Mouse (Mus musculus): ENCODE data around the gene Usf3. TPM values are rescaled to one million over a fixed set of nuclear protein-coding genes. Genes with fewer than 3 reads are reported as not detected.

Gene Usf3
- polyA plus RNA-seq, 1 experiment from 2014 or later = 2.3 TPM

DNA sequence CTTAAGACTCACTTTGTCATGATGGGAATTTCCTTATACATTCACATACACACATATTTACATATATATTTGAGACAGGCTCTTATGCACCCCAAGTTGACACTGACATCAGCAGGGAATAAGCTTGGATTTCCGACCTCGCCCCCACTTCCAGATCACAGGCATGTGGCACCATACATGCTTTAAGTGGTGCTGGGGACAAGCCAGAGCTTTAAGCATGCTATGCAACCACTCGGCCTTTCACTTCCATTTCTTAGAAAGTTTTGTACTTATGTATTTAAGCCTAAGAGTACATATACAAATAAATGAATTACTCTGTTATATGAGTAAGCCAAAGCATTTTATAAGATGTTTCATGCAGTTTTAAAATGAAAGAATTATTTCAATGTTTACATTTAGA, 39.9 kb upstream of the Usf3 start:
- no peak overlapping the region for H3K4me3 ChIP-seq (ENCODE audit: low read depth, low read length)

DNA sequence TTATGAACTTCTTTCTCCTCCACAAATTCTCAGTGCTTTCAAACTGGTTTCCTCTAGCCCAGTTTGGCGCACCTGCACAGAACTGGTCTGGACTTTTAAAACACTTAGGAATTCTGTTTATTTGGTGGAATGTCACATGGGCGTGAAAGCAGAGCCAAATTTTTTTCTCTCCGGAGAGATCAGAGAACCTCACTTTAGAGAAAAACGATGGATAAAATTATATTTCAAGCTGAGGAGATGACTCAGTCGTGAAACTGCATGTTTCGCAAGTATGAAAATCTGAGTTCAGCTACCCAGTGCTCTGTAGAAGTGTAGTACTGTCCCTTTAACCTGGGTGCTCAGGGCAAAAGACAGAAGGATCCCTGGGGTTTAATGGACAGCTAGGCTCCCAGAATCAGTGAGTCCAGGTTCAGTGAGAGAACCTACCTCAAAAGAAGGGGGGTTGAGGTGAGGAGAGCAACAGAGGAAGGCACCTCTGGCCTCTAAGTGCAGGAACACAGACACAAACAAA, 36.5 kb upstream of the Usf3 start:
- ATAC-seq = no peak
- H3K4me2 ChIP-seq (replicated peaks; ENCODE audit: low read depth) = no peak overlapping the region; the same call in 1 of the 2 replicates
- H3K4me1 ChIP-seq (replicated peaks; ENCODE audit: control insufficient read depth, insufficient read depth, low read length) = 0 out of 2 replicates have a peak, but pooled peaks cover 4% of the 10 kb centered on the region
- H3K9ac ChIP-seq (ENCODE audit: low read depth, low read length) = no peak overlapping the region
- H3K9me3 ChIP-seq (ENCODE audit: control insufficient read depth) = no peaks in the 10 kb centered on the region
- no peak for TF ChIP-seq CTCF (IDR thresholded peaks at IDR 0.05; ENCODE audit: low read depth)
- WGBS = 71% methylated on average over 6 of the region's 6 CpGs
- no peaks in the 10 kb centered on the region for H3K27me3 ChIP-seq (replicated peaks; ENCODE audit: control insufficient read depth, insufficient read depth, low read length)
- no peak overlapping the region for H3K4me3 ChIP-seq (ENCODE audit: low read depth, low read length)
- H3K27ac ChIP-seq (ENCODE audit: low read depth, low read length) = no peak overlapping the region
- H3K36me3 ChIP-seq (ENCODE audit: control insufficient read depth, insufficient read depth) = no peaks in the 10 kb centered on the region

More for the DNA sequence above, 39.9 kb upstream of the Usf3 start:
- Histone ChIP-seq H3K4me2 (replicated peaks; ENCODE audit: low read depth) (no peak overlapping the region), H3K9ac (ENCODE audit: low read depth, low read length) (no peak overlapping the region), H3K9me3 (ENCODE audit: control insufficient read depth) (no peaks in the 10 kb centered on the region), H3K27ac (ENCODE audit: low read depth, low read length) (no peak overlapping the region), H3K36me3 (ENCODE audit: control insufficient read depth, insufficient read depth) (no peaks in the 10 kb centered on the region), H3K27me3 (replicated peaks; ENCODE audit: control insufficient read depth, insufficient read depth, low read length) (no peaks in the 10 kb centered on the region), H3K4me1 (replicated peaks; ENCODE audit: control insufficient read depth, insufficient read depth, low read length) (0 out of 2 replicates have a peak, but pooled peaks cover 4% of the 10 kb centered on the region)
- no peak for ATAC-seq
- TF ChIP-seq CTCF (IDR thresholded peaks at IDR 0.05; ENCODE audit: low read depth) = no peak
- 65% methylated on average over 3 of the region's 3 CpGs for WGBS

- Histone ChIP-seq H3K36me3 (ENCODE audit: control insufficient read depth, insufficient read depth) (no peaks in the 10 kb centered on the region), H3K9me3 (ENCODE audit: control insufficient read depth) (no peaks in the 10 kb centered on the region), H3K9ac (ENCODE audit: low read depth, low read length) (peak overlapping the region; percentile 95), H3K4me1 (replicated peaks; ENCODE audit: control insufficient read depth, insufficient read depth, low read length) (0 out of 2 replicates have a peak, but pooled peaks cover 7% of the 10 kb centered on the region), H3K4me3 (ENCODE audit: low read depth, low read length) (peak overlapping the region; percentile 97), H3K27me3 (replicated peaks; ENCODE audit: control insufficient read depth, insufficient read depth, low read length) (no peaks in the 10 kb centered on the region), H3K4me2 (replicated peaks; ENCODE audit: low read depth) (peak overlapping the region; percentile 90), H3K27ac (ENCODE audit: low read depth, low read length) (peak overlapping the region; percentile 99)
- 1% methylated on average over 24 of the region's 24 CpGs for WGBS
- TF ChIP-seq CTCF (IDR thresholded peaks at IDR 0.05; ENCODE audit: low read depth) = no peak
- no peak for ATAC-seq
Measured at GRCm38 (mm10) chr16:44138377-44138978, 34.6 kb upstream of the Usf3 start.

DNA sequence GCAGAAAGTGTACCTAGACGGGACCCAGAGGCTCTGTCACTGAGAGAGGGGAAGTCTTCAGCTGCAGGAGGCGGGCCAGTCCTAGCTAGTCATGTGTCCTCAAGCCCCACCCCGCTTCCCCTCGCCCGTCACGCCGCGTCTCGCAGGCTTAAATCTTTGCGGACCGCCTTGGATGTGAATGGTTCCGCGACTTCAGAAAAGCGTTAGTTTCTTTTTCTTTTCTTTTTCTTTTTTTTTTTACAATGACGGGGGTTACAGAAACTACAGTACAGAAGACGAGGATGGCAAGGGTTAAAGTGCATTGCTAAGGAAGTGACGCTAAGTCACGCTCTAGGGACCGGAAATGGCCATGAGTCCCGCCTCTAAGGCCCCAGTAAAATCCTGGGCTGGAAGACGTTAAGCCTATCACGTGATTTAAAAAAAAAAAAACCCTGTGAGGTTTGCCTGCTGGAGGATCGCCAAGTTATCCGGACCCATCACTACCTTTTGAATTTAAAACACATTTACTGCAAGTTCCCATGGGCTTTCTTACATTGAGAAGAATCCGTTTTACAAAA, 34.0 kb upstream of the Usf3 start:
- Histone ChIP-seq H3K27me3 (replicated peaks; ENCODE audit: control insufficient read depth, insufficient read depth, low read length) (no peaks in the 10 kb centered on the region), H3K9ac (ENCODE audit: low read depth, low read length) (peak overlapping the region; percentile 95), H3K9me3 (ENCODE audit: control insufficient read depth) (no peaks in the 10 kb centered on the region), H3K4me3 (ENCODE audit: low read depth, low read length) (peak overlapping the region; percentile 97), H3K36me3 (ENCODE audit: control insufficient read depth, insufficient read depth) (no peaks in the 10 kb centered on the region), H3K4me2 (replicated peaks; ENCODE audit: low read depth) (peak overlapping the region; percentile 90), H3K27ac (ENCODE audit: low read depth, low read length) (peak overlapping the region; percentile 99), H3K4me1 (replicated peaks; ENCODE audit: control insufficient read depth, insufficient read depth, low read length) (0 out of 2 replicates have a peak, but pooled peaks cover 7% of the 10 kb centered on the region)
- under 1% methylated on average over 25 of the region's 25 CpGs for WGBS
- ATAC-seq = peak; percentile 86
- TF ChIP-seq CTCF (IDR thresholded peaks at IDR 0.05; ENCODE audit: low read depth) = no peak

DNA sequence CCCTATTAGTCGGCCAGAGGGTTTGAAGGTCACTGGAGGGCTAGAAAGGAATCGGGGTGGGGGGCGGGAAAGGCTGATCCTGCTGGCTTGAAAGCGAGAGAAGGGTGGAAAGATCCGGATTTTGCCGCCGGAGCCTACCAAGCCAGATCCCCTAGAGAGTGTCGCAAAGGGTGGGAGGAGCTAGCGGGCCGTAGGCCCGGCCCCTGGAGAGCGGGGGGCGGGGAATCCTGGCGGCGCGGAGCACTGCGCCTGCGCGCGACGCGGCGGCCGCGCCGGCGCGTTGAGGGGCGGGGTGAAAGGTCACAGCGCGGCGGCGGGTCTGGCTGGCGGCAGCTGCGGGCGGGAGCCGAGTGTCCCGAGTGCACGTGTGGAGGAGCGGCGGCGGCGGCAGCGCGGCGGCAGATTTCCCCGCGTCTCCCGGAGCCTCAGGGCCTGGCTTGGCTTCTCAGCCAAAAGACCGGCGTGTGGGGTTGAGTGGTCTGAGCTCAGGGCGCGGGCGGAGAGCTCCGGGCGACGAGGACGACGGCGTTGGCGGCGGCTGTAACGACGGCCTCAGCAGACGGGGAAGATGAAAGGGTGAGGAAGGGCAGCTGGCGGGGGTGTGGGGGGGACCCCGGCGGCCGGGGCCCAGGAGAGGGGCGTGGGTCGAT, 33.4 kb upstream of the Usf3 start, which contains the start of the genes Atp6v1a and Naa50:
Atp6v1a (minus strand) TSS at position 170 of the 650 bp plus-strand sequence.
Naa50 (plus strand) TSS at position 295 of the 650 bp plus-strand sequence.
- Histone ChIP-seq H3K9ac (ENCODE audit: low read depth, low read length) (peak within 1 kb of the TSS; percentile 95), H3K4me2 (replicated peaks; ENCODE audit: low read depth) (peak within 1 kb of the TSS; percentile 90), H3K9me3 (ENCODE audit: control insufficient read depth) (no peaks in the 10 kb centered on the region), H3K27me3 (replicated peaks; ENCODE audit: control insufficient read depth, insufficient read depth, low read length) (no peaks in the 10 kb centered on the region), H3K36me3 (ENCODE audit: control insufficient read depth, insufficient read depth) (no peaks in the 10 kb centered on the region), H3K4me1 (replicated peaks; ENCODE audit: control insufficient read depth, insufficient read depth, low read length) (0 out of 2 replicates have a peak, but pooled peaks cover 4% of the 10 kb centered on the region), H3K4me3 (ENCODE audit: low read depth, low read length) (peak within 1 kb of the TSS; percentile 97), H3K27ac (ENCODE audit: low read depth, low read length) (peak within 1 kb of the TSS; percentile 99)
- TF ChIP-seq CTCF (IDR thresholded peaks at IDR 0.05; ENCODE audit: low read depth) = no peak
- peak; percentile 89 for ATAC-seq
- under 1% methylated on average over 70 of the region's 71 CpGs for WGBS
